Mouse (Mus musculus): ENCODE measurements around the gene Gcfc2. TPM values are rescaled to one million over a fixed set of nuclear protein-coding genes. Genes with fewer than 3 reads are reported as not detected.

The Gcfc2 gene
- polyA plus RNA-seq, 1 experiment = 1.0 TPM

GRCm38 (mm10) chr6:81988341-81988740, 64.9 kb downstream of the Gcfc2 start:
- no peak for TF ChIP-seq CTCF (IDR thresholded peaks at IDR 0.05; ENCODE audit: extremely low read depth, insufficient read length, insufficient replicate concordance, low read depth, low read length)
- no peak for TF ChIP-seq POLR2A (IDR thresholded peaks at IDR 0.05; ENCODE audit: low read depth, low read length)
- 87% methylated on average over 5 of the region's 5 CpGs for WGBS
- H3K27ac ChIP-seq (ENCODE audit: insufficient read depth, low read depth, low read length) = no peak overlapping the region

GRCm38 (mm10) chr6:81990049-81990810, 66.8 kb downstream of the Gcfc2 start:
- no peaks in the 10 kb centered on the region for H3K36me3 ChIP-seq (ENCODE audit: control insufficient read depth, insufficient read depth, low read length)
- no peak overlapping the region for H3K4me3 ChIP-seq (ENCODE audit: low read depth, low read length)
- H3K27me3 ChIP-seq (ENCODE audit: control insufficient read depth, insufficient read depth, low read length) = no peaks in the 10 kb centered on the region
- peak overlapping the region; percentile 56 for H3K27ac ChIP-seq (ENCODE audit: insufficient read depth, low read depth, low read length)
- TF ChIP-seq CTCF (IDR thresholded peaks at IDR 0.05; ENCODE audit: extremely low read depth, insufficient read length, insufficient replicate concordance, low read depth, low read length) (no peak), POLR2A (IDR thresholded peaks at IDR 0.05; ENCODE audit: low read depth, low read length) (no peak)
- H3K4me1 ChIP-seq (ENCODE audit: control insufficient read depth, insufficient read depth, insufficient read length, low read length) = peaks cover 2% of the 10 kb centered on the region
- WGBS = 51% methylated on average over 20 of the region's 20 CpGs

More at GRCm38 (mm10) chr6:81988341-81988740, 64.9 kb downstream of the Gcfc2 start:
- Histone ChIP-seq H3K4me3 (ENCODE audit: low read depth, low read length) (no peak overlapping the region), H3K27me3 (ENCODE audit: control insufficient read depth, insufficient read depth, low read length) (no peaks in the 10 kb centered on the region), H3K36me3 (ENCODE audit: control insufficient read depth, insufficient read depth, low read length) (no peaks in the 10 kb centered on the region), H3K4me1 (ENCODE audit: control insufficient read depth, insufficient read depth, insufficient read length, low read length) (peaks cover 2% of the 10 kb centered on the region)

Other genes starting within 250 kb of the Gcfc2 start
- gene Mrpl19, start 42.3 kb downstream of the Gcfc2 start, polyA plus RNA-seq (2012; rRNA removed) = 1.3 and 1.5 TPM in 2 replicates
- 3.3 and 3.9 TPM in 2 replicates for gene Eva1a, start 117.4 kb downstream of the Gcfc2 start, polyA plus RNA-seq (2012; rRNA removed)